Mouse (Mus musculus) G1E (cell line): ENCODE data around the gene Krt71.

Experiments
- CTCF ChIP-seq: IDR thresholded peaks from 2 replicates; pipeline ENCODE4 v1.5.1; 2012; ENCODE audit warnings: low read depth, low read length, inconsistent platforms, mixed read lengths
- GATA1 ChIP-seq: IDR thresholded peaks from 2 replicates; pipeline ENCODE4 v1.6.1; 2012; ENCODE audit warnings: borderline replicate concordance, low read length, inconsistent platforms, mixed read lengths
- GATA2 ChIP-seq: IDR thresholded peaks from 2 replicates; pipeline ENCODE4 v1.6.1; 2012; ENCODE audit warnings: low read depth, low read length, inconsistent platforms, borderline replicate concordance
- POLR2AphosphoS5 ChIP-seq: IDR thresholded peaks from 2 replicates; pipeline ENCODE4 v1.6.1; 2012; ENCODE audit warnings: low read depth, low read length, inconsistent platforms; ENCODE audit not compliant: insufficient replicate concordance
- TAL1 ChIP-seq: conservative IDR thresholded peaks from 2 replicates; pipeline ENCODE4 v1.6.1; 2012; ENCODE audit warnings: low read depth, low read length, inconsistent platforms, mixed read lengths

DNA sequence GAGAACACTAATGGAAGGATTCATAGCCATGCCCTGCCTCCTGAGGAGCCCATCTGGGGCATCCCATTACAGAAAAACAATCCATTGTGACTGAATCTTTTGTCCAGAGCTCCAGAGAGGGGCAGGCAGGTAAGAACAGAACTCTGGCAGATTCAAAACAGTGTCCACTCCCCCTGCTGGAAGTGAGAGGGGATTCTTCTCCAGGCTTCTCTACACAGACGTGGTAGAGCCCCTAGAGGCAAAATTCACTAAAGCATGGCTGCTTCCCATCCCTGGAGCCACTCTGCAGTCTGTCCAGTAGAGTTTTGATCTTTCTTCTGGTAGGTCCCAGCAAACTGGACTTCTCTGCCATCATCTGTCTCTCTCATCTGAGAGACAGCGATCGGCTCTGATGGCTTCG is 38.8 kb downstream of the Krt71 start:
- no peak for TF ChIP-seq CTCF
- no peak for TF ChIP-seq GATA1
- no peak for TF ChIP-seq GATA2
- TF ChIP-seq TAL1: no peak
- TF ChIP-seq POLR2AphosphoS5: no peak
